Mouse (Mus musculus) CH12.LX (cell line): ENCODE data around the gene Ifit1bl1. TPM values are rescaled to one million over a fixed set of nuclear protein-coding genes. Genes with fewer than 3 reads are reported as not detected.

Experiments used
- DNase-seq: peaks from one replicate; pipeline ENCODE4 v3.0.0-alpha.2; 2013; ENCODE audit errors: extremely low read depth
- H3K27ac ChIP-seq: 2 replicates; pipeline ENCODE4 v1.5.1; 2012; ENCODE audit warnings: low read depth, mild to moderate bottlenecking, control low read depth, moderate library complexity; ENCODE audit not compliant: insufficient read depth
- H3K27me3 ChIP-seq: replicated peaks from 2 replicates; pipeline ENCODE3; 2012; ENCODE audit warnings: inconsistent platforms
- H3K36me3 ChIP-seq, 2 experiments: replicated peaks in 1 of 2; 2 replicates each; pipeline versions ENCODE3 to v1.6.1; 2012; ENCODE audit warnings: inconsistent platforms in 1 of 2, low read length in 1 of 2, mild to moderate bottlenecking in 1 of 2, mixed read lengths in 1 of 2, moderate library complexity in 1 of 2; ENCODE audit not compliant: control insufficient read depth in 1 of 2, insufficient read depth in 1 of 2
- H3K4me1 ChIP-seq, 2 experiments: 2 replicates each; pipeline ENCODE4 v1.6.1; 2012; ENCODE audit warnings: inconsistent platforms in 1 of 2, moderate library complexity in 1 of 2; ENCODE audit not compliant: insufficient read depth in 2 of 2, control insufficient read depth in 1 of 2
- H3K4me2 ChIP-seq: 2 replicates; pipeline ENCODE4 v1.6.1; 2012; ENCODE audit warnings: low read depth, mild to moderate bottlenecking, control low read depth; ENCODE audit not compliant: poor library complexity, insufficient read depth, severe bottlenecking
- H3K4me3 ChIP-seq, 3 experiments: fragments of 150-350 bp in 1 of 3; sonication (generic) in 1 of 3; replicated peaks in 1 of 3; 2 replicates each; pipeline versions ENCODE3 to v1.5.1; 2011 to 2012; ENCODE audit warnings: low read depth in 2 of 3, low read length in 2 of 3, mild to moderate bottlenecking in 2 of 3, moderate library complexity in 2 of 3, control low read depth in 1 of 3, improper control_type of control experiment in 1 of 3, inconsistent platforms in 1 of 3, mixed read lengths in 1 of 3; ENCODE audit not compliant: poor library complexity in 1 of 3
- H3K79me2 ChIP-seq: replicated peaks from 2 replicates; pipeline ENCODE4 v1.6.1; 2012; ENCODE audit warnings: mild to moderate bottlenecking, moderate library complexity; ENCODE audit not compliant: control insufficient read depth, poor library complexity, insufficient read depth, severe bottlenecking; ENCODE audit errors: extremely low read depth
- H3K9ac ChIP-seq: 2 replicates; pipeline ENCODE4 v1.6.1; 2012; ENCODE audit warnings: low read depth, mild to moderate bottlenecking, control low read depth, moderate library complexity; ENCODE audit not compliant: insufficient read depth
- H3K9me3 ChIP-seq: replicated peaks from 2 replicates; pipeline ENCODE3; 2012; ENCODE audit warnings: low read length, inconsistent platforms, mixed read lengths
- CHD2 ChIP-seq: IDR thresholded peaks from 2 replicates; pipeline ENCODE4 v1.6.1; 2011; ENCODE audit warnings: low read length, improper control_type of control experiment
- CTCF ChIP-seq, 2 experiments: IDR thresholded peaks in 1 of 2; conservative IDR thresholded peaks in 1 of 2; 2 replicates each; pipeline ENCODE4 v1.5.1; 2011 to 2012; ENCODE audit warnings: low read depth in 2 of 2, low read length in 2 of 2, improper control_type of control experiment in 1 of 2, inconsistent platforms in 1 of 2, mild to moderate bottlenecking in 1 of 2, moderate library complexity in 1 of 2
- ELF1 ChIP-seq: IDR thresholded peaks from 2 replicates; pipeline ENCODE4 v1.6.1; 2014; ENCODE audit warnings: low read depth, mild to moderate bottlenecking, inconsistent platforms, low read length, improper control_type of control experiment
- GABPA ChIP-seq: IDR thresholded peaks from 2 replicates; pipeline ENCODE4 v1.6.1; 2012; ENCODE audit warnings: low read depth, low read length, improper control_type of control experiment, inconsistent platforms; ENCODE audit not compliant: insufficient replicate concordance
- JUN ChIP-seq: IDR thresholded peaks from 2 replicates; pipeline ENCODE4 v1.6.1; 2011; ENCODE audit warnings: low read depth, mild to moderate bottlenecking, low read length, improper control_type of control experiment, moderate library complexity; ENCODE audit not compliant: insufficient read depth
- JUND ChIP-seq: conservative IDR thresholded peaks from 2 replicates; pipeline ENCODE4 v1.6.1; 2011; ENCODE audit warnings: low read depth, low read length, improper control_type of control experiment
- KAT2A ChIP-seq: IDR thresholded peaks from 2 replicates; pipeline ENCODE4 v1.6.1; 2012; ENCODE audit warnings: low read length, improper control_type of control experiment, inconsistent platforms; ENCODE audit not compliant: insufficient replicate concordance
- MAFK ChIP-seq: IDR thresholded peaks from 2 replicates; pipeline ENCODE4 v1.6.1; 2011; ENCODE audit warnings: low read length, improper control_type of control experiment; ENCODE audit not compliant: insufficient replicate concordance
- MYC ChIP-seq: IDR thresholded peaks from 2 replicates; pipeline ENCODE4 v1.6.1; 2011; ENCODE audit warnings: low read depth, mild to moderate bottlenecking, improper control_type of control experiment, low read length
- NELFE ChIP-seq: IDR thresholded peaks from 2 replicates; pipeline ENCODE4 v1.6.1; 2011; ENCODE audit warnings: low read depth, low read length, improper control_type of control experiment
- NRF1 ChIP-seq: IDR thresholded peaks from 2 replicates; pipeline ENCODE4 v1.6.1; 2014; ENCODE audit warnings: low read depth, mild to moderate bottlenecking, inconsistent platforms, low read length, improper control_type of control experiment, moderate library complexity
- POLR2A ChIP-seq: IDR thresholded peaks from 2 replicates; pipeline ENCODE4 v1.6.1; 2011; ENCODE audit warnings: low read depth, mild to moderate bottlenecking, improper control_type of control experiment, low read length
- POLR2AphosphoS2 ChIP-seq: IDR thresholded peaks from 2 replicates; pipeline ENCODE4 v1.6.1; 2011; ENCODE audit warnings: low read depth, low read length, improper control_type of control experiment
- RAD21 ChIP-seq: IDR thresholded peaks from 2 replicates; pipeline ENCODE4 v1.6.1; 2011; ENCODE audit warnings: low read depth, mild to moderate bottlenecking, low read length, improper control_type of control experiment, moderate library complexity
- SIN3A ChIP-seq: IDR thresholded peaks from 2 replicates; pipeline ENCODE4 v1.6.1; 2012; ENCODE audit warnings: low read length, improper control_type of control experiment, inconsistent platforms
- UBTF ChIP-seq: IDR thresholded peaks from 2 replicates; pipeline ENCODE4 v1.6.1; 2012; ENCODE audit warnings: low read depth, mild to moderate bottlenecking, inconsistent platforms, low read length, improper control_type of control experiment, moderate library complexity
- USF2 ChIP-seq: conservative IDR thresholded peaks from 2 replicates; pipeline ENCODE4 v1.6.1; 2011; ENCODE audit warnings: low read depth, low read length, improper control_type of control experiment
- ZNF384 ChIP-seq: IDR thresholded peaks from 2 replicates; pipeline ENCODE4 v1.6.1; 2012; ENCODE audit warnings: low read depth, low read length, improper control_type of control experiment, inconsistent platforms
- dilution Hi-C: fragments of 300-500 bp; cut with MboI; formaldehyde crosslinking; loops from 2 replicates; pipeline ENCODE4 v1.14.3; 2020; ENCODE audit warnings: low sequenced_read_pairs; ENCODE audit not compliant: extremely low pct_unique_long_range_greater_than_20kb, extremely low pct_ligation_motif_present
- in situ Hi-C: fragments of 300-500 bp; cut with MboI; formaldehyde crosslinking; loops from 3 replicates; pipeline ENCODE4 v1.14.3; 2019; ENCODE audit warnings: low sequenced_read_pairs, low pct_ligation_motif_present, low pct_unique_long_range_greater_than_20kb, mixed read lengths
- polyA plus RNA-seq: library from polyadenylated mRNA; unstranded; fragments of >175 nt; gene quantifications from 2 replicates; pipeline ENCODE4 v1.2.1, GENCODE M21; 2012; ENCODE audit warnings: low read depth; ENCODE audit not compliant: insufficient read length
- total RNA-seq, 2 experiments: library from RNA; depleted of rRNA; stranded (reverse); fragments of 300-350 nt in 1 of 2; fragments of >200 nt in 1 of 2; gene quantifications; 2 replicates each; pipeline ENCODE4 v1.2.3; 2012 to 2014

The Ifit1bl1 gene
- total and polyA plus RNA-seq, 3 experiments: 0.09 to 0.26 TPM; not detected in 1

DNA sequence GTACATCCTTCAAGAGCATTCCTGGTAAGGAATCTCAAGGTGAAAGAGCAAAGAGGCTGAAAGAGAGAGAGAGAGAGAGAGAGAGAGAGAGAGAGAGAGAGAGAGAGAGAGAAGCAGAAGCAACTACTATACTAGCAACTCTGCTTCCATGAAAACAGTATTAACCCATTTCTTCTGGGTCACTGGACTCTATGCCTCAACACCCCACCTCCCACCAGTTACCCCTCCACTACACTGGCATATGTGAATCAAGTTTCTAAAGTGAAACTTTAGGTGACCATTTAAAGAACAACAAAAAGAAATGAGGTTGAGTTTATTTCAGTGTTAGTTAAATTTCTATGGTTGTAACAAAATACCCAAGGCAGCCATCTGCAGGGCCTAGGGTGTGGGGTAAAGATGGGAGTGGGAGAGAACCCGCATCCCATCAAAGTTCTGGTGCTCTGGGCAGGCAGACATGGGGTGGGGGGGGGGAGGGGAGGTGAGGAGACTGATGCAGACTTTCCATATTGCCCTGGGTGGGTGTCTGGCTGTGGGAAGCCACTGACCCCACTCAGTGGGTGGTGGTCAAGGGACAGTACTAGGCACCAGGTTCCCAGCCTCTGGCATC is 35.5 kb downstream of the Ifit1bl1 start:
- Histone ChIP-seq H3K27me3 (no peaks in the 10 kb centered on the region), H3K27ac (no peak overlapping the region), H3K4me1 (peaks cover 0 to 28% of the 10 kb centered on the region in 2 experiments; a peak in 2 of 4 replicates), H3K4me2 (no peak overlapping the region), H3K79me2 (no peaks in the 10 kb centered on the region), H3K36me3 (no peaks in the 10 kb centered on the region), H3K9me3 (no peaks in the 10 kb centered on the region), H3K9ac (no peak overlapping the region), H3K4me3 (no peak overlapping the region)
- DNase-seq: no peak
- in situ Hi-C loops (no loop called here), dilution Hi-C loops (no loop called here)
- TF ChIP-seq SIN3A: no peak
- TF ChIP-seq NRF1: no peak
- TF ChIP-seq JUND: no peak
- no peak for TF ChIP-seq POLR2A
- no peak for TF ChIP-seq MAFK
- no peak for TF ChIP-seq GABPA
- TF ChIP-seq UBTF: no peak
- TF ChIP-seq USF2: no peak
- no peak for TF ChIP-seq NELFE
- no peak for TF ChIP-seq RAD21
- no peak for TF ChIP-seq KAT2A
- TF ChIP-seq ZNF384: no peak
- no peak for TF ChIP-seq MYC
- no peak for TF ChIP-seq ELF1
- no peak for TF ChIP-seq POLR2AphosphoS2
- TF ChIP-seq CHD2: no peak
- TF ChIP-seq JUN: no peak
- no peak for TF ChIP-seq CTCF (conservative IDR thresholded peaks at IDR 0.05 in 1 of 2, IDR thresholded peaks at IDR 0.05 in 1 of 2; ENCODE audit: low read depth in 2 of 2, low read length in 2 of 2)
- TF ChIP-seq, all 38 proteins: peak for 0

DNA sequence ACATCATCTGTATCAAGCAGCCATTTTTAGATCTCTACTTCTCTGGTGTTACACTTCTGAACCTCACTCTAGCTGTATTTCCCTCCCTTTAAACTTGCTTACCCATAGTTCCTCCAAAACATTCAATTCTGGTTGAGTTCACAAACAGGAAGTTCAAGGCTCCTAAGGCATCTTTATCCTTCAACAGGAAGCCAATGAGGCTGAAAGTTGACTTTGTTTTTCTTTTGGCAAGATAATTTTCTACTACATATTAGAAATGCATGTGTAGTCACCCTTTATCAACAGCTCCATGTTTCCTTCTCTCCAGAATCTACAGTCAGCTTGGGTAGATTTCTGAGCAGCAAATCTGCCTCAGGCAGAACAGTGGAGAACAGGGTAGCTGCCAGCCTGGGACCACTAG is 39.2 kb downstream of the Ifit1bl1 start:
- peaks cover 0 to 3% of the 10 kb centered on the region in 2 experiments for H3K36me3 ChIP-seq
- no peak for TF ChIP-seq ELF1
- TF ChIP-seq, all 38 proteins: peak for 0
- Histone ChIP-seq H3K4me1 (peaks cover 0 to 4% of the 10 kb centered on the region in 2 experiments; a peak in 1 of 4 replicates), H3K27me3 (no peaks in the 10 kb centered on the region), H3K9ac (no peak overlapping the region), H3K27ac (no peak overlapping the region), H3K9me3 (no peaks in the 10 kb centered on the region), H3K4me3 (no peak overlapping the region), H3K4me2 (no peak overlapping the region), H3K79me2 (no peaks in the 10 kb centered on the region)
- dilution Hi-C loops (no loop called here), in situ Hi-C loops (no loop called here)
- no peak for DNase-seq
